Mouse (Mus musculus) liver, postnatal 0 days (tissue): Measurements from ENCODE around the gene Ilkap. TPM values are rescaled to one million over a fixed set of nuclear protein-coding genes. Genes with fewer than 3 reads are reported as not detected.

Experiments
- ATAC-seq: fragments of 200-750 bp; cut with Nextera tagmentation; 2 replicates; pipeline ENCODE4 v1.8.0; 2017; ENCODE audit warnings: mild to moderate bottlenecking, moderate library complexity
- DNase-seq: peaks from one replicate; pipeline ENCODE4 v3.0.0-alpha.2; 2016
- H3K27ac ChIP-seq: fragments of 300-500 bp; sonication (generic); 2 replicates; pipeline ENCODE4 v1.5.1; 2014; ENCODE audit warnings: antibody characterized with exemption, moderate library complexity, mild to moderate bottlenecking, low read depth
- H3K27me3 ChIP-seq: fragments of 300-500 bp; sonication (generic); 2 replicates; pipeline ENCODE4 v1.6.1; 2014; ENCODE audit warnings: low read length, control low read depth, mixed read lengths; ENCODE audit not compliant: insufficient read depth
- H3K36me3 ChIP-seq: fragments of 300-500 bp; sonication (generic); replicated peaks from 2 replicates; pipeline ENCODE4 v1.6.1; 2014; ENCODE audit warnings: mild to moderate bottlenecking, control low read depth, low read length, moderate library complexity, mixed read lengths; ENCODE audit not compliant: insufficient read depth
- H3K4me1 ChIP-seq: fragments of 300-500 bp; sonication (generic); 2 replicates; pipeline ENCODE4 v1.6.1; 2014; ENCODE audit warnings: antibody characterized with exemption, mild to moderate bottlenecking, control low read depth; ENCODE audit not compliant: insufficient read depth
- H3K4me2 ChIP-seq: fragments of 300-500 bp; sonication (generic); 2 replicates; pipeline ENCODE4 v1.6.1; 2014; ENCODE audit warnings: low read depth, mild to moderate bottlenecking, low read length, moderate library complexity, mixed read lengths
- H3K4me3 ChIP-seq: fragments of 300-500 bp; sonication (generic); 2 replicates; pipeline ENCODE4 v1.5.1; 2014; ENCODE audit warnings: low read depth, low read length
- H3K9ac ChIP-seq: fragments of 300-500 bp; sonication (generic); replicated peaks from 2 replicates; pipeline ENCODE4 v1.6.1; 2014; ENCODE audit warnings: mild to moderate bottlenecking, moderate library complexity
- H3K9me3 ChIP-seq: fragments of 300-500 bp; sonication (generic); 2 replicates; pipeline ENCODE4 v1.6.1; 2016; ENCODE audit warnings: mild to moderate bottlenecking, control low read depth, low read length, mixed read lengths
- CTCF ChIP-seq: sonication (generic); IDR thresholded peaks from 2 replicates; pipeline ENCODE4 v1.5.1; 2016; ENCODE audit warnings: antibody characterized with exemption, low read depth
- EP300 ChIP-seq: IDR thresholded peaks from 2 replicates; pipeline ENCODE4 v1.6.1; 2016; ENCODE audit warnings: antibody characterized with exemption, low read depth, mild to moderate bottlenecking
- WGBS: fragments of 180-500 bp; shearing (Covaris S2); extraction: QIAGEN DNeasy Blood & Tissue Kit; methylation state at CpG from one replicate; pipeline ENCODE4 v1.1.7; 2014; ENCODE audit not compliant: insufficient replicate concordance; 5-methylcytosine and 5-hydroxymethylcytosine counted together
- polyA plus RNA-seq: library from polyadenylated mRNA; unstranded; fragments of >200 nt; fragmentation: Nextera tagmentation; extraction: Ambion mirVana; gene quantifications from 2 replicates; pipeline ENCODE4 v1.2.1, GENCODE M21; 2015

The Ilkap gene
- polyA plus RNA-seq, 1 experiment from 2014 or later: 42.8 TPM

GRCm38 (mm10) chr1:91390369-91390768 lies 8.2 kb downstream of the Ilkap start:
- peaks cover 8% of the 10 kb centered on the region; the same call in 1 of the 2 replicates for H3K4me1 ChIP-seq
- H3K36me3 ChIP-seq: peaks cover 72% of the 10 kb centered on the region
- no peak overlapping the region for H3K4me2 ChIP-seq
- WGBS: 85% methylated on average over 5 of the region's 5 CpGs
- H3K4me3 ChIP-seq: no peak overlapping the region
- H3K27ac ChIP-seq: no peak overlapping the region
- H3K27me3 ChIP-seq: no peaks in the 10 kb centered on the region
- DNase-seq: no peak
- no peak for ATAC-seq
- H3K9me3 ChIP-seq: no peaks in the 10 kb centered on the region
- H3K9ac ChIP-seq: no peak overlapping the region
- TF ChIP-seq EP300 (no peak), CTCF (no peak)

- Histone ChIP-seq H3K9ac (no peak overlapping the region), H3K27ac (no peak overlapping the region), H3K36me3 (peaks cover 89% of the 10 kb centered on the region), H3K4me2 (no peak overlapping the region), H3K27me3 (no peaks in the 10 kb centered on the region), H3K4me1 (no peaks in the 10 kb centered on the region), H3K9me3 (no peaks in the 10 kb centered on the region), H3K4me3 (no peak overlapping the region)
- 88% methylated on average over 4 of the region's 4 CpGs for WGBS
- DNase-seq (no peak), ATAC-seq (no peak)
- no peak for TF ChIP-seq EP300
- TF ChIP-seq CTCF: no peak
These were observed 17.5 kb downstream of the Ilkap start for GRCm38 (mm10) chr1:91381091-91381471.

- DNase-seq (peak; percentile 88), ATAC-seq (peak; percentile 81)
- WGBS: 60% methylated on average over 7 of the region's 7 CpGs
- H3K4me1 ChIP-seq: no peaks in the 10 kb centered on the region
- H3K9me3 ChIP-seq: no peaks in the 10 kb centered on the region
- peaks cover 91% of the 10 kb centered on the region for H3K36me3 ChIP-seq
- no peak overlapping the region for H3K9ac ChIP-seq
- no peaks in the 10 kb centered on the region for H3K27me3 ChIP-seq
- TF ChIP-seq CTCF (peak; percentile 93), EP300 (no peak)
- no peak overlapping the region for H3K4me3 ChIP-seq
- H3K4me2 ChIP-seq: no peak overlapping the region
- H3K27ac ChIP-seq: no peak overlapping the region
These were observed 18.0 kb downstream of the Ilkap start for GRCm38 (mm10) chr1:91380453-91381090.

- DNase-seq: peak; percentile 55
- Histone ChIP-seq H3K4me3 (no peak overlapping the region), H3K4me2 (no peak overlapping the region), H3K36me3 (peaks cover 81% of the 10 kb centered on the region), H3K9ac (no peak overlapping the region; the same call in 1 of the 2 replicates), H3K4me1 (peaks cover 12% of the 10 kb centered on the region; the same call in 1 of the 2 replicates), H3K27me3 (no peaks in the 10 kb centered on the region), H3K27ac (peak overlapping the region; percentile 78; the same call in 1 of the 2 replicates), H3K9me3 (no peaks in the 10 kb centered on the region)
- 61% methylated on average over 6 of the region's 6 CpGs for WGBS
- TF ChIP-seq CTCF (no peak), EP300 (peak; percentile 89)
- ATAC-seq: peak; percentile 91
These were observed 25.2 kb downstream of the Ilkap start for GRCm38 (mm10) chr1:91373414-91373835.

- H3K4me3 ChIP-seq: no peak overlapping the region
- peaks cover 47% of the 10 kb centered on the region for H3K36me3 ChIP-seq
- ATAC-seq (no peak), DNase-seq (no peak)
- peaks cover 28% of the 10 kb centered on the region for H3K4me1 ChIP-seq
- no peaks in the 10 kb centered on the region for H3K9me3 ChIP-seq
- H3K27me3 ChIP-seq: 0 out of 2 replicates have a peak, but pooled peaks cover 2% of the 10 kb centered on the region
- WGBS: 86% methylated on average over 23 of the region's 23 CpGs
- H3K4me2 ChIP-seq: no peak overlapping the region
- H3K9ac ChIP-seq: no peak overlapping the region
- TF ChIP-seq CTCF (no peak), EP300 (no peak)
- no peak overlapping the region for H3K27ac ChIP-seq
These were observed 28.6 kb downstream of the Ilkap start for GRCm38 (mm10) chr1:91370055-91370454.

GRCm38 (mm10) chr1:91369408-91369807 lies 29.2 kb downstream of the Ilkap start:
- ATAC-seq (no peak), DNase-seq (no peak)
- Histone ChIP-seq H3K4me1 (peaks cover 28% of the 10 kb centered on the region), H3K27ac (no peak overlapping the region), H3K4me3 (no peak overlapping the region), H3K36me3 (peaks cover 41% of the 10 kb centered on the region), H3K4me2 (no peak overlapping the region), H3K9ac (no peak overlapping the region), H3K9me3 (no peaks in the 10 kb centered on the region), H3K27me3 (0 out of 2 replicates have a peak, but pooled peaks cover 3% of the 10 kb centered on the region)
- TF ChIP-seq CTCF (no peak), EP300 (no peak)
- WGBS: 78% methylated on average over 4 of the region's 4 CpGs
